In genomic region chr2:160854687-160855086, GRCm38 (mm10) we compare ENCODE assay signal across 13 mouse cellular contexts. TPM values are rescaled to one million over a fixed set of nuclear protein-coding genes. Genes with fewer than 3 reads are reported as not detected.
DNase-seq lines count a peak whose midpoint lies in the region; ATAC-seq lines count a peak whose summit lies in the region.
"Had no signal": no experiment of that assay in that cellular context is flagged by ENCODE, and none has a peak within 500 bp of the region (broad histone marks: within the 10 kb centered on the region; RNA-seq: fewer than 3 reads in every experiment).

No protein-coding gene starts in this region.

- no peaks in the 10 kb centered on the region for H3K27me3 ChIP-seq in midbrain, embryonic 10.5 days (ENCODE audit: low read depth, poor library complexity, severe bottlenecking)
- H3K27me3 ChIP-seq: liver, embryonic 13.5 days; neural tube, embryonic 13.5 days had no signal

- DNase-seq in cerebellum, postnatal 10 days = no peak
- peak; percentile 40 for DNase-seq in cerebellum, adult 11-12 months
- DNase-seq in layer of hippocampus, adult 18-20 months (ENCODE audit: low spot score in 2 of 2) = peak; percentile 73 to 87
- DNase-seq in right cerebral cortex, adult 18-20 months = peak; percentile 74
- no peak for DNase-seq in midbrain, embryonic 10.5 days (ENCODE audit: low spot score)
- no peak for DNase-seq in gastrocnemius, postnatal 10 days
- no peak for DNase-seq in ovary, postnatal 14 days (ENCODE audit: low spot score)
- DNase-seq: liver, embryonic 13.5 days; midbrain, embryonic 14.5 days had no signal

- peak; percentile 61; the same call in 1 of the 2 replicates for ATAC-seq in cerebellum, adult (ENCODE audit: insufficient number of reproducible peaks, low FRiP score, low TSS enrichment)
- ATAC-seq: intestine, postnatal 0 days had no signal

- no peaks in the 10 kb centered on the region for H3K4me1 ChIP-seq in midbrain, embryonic 10.5 days
- H3K4me1 ChIP-seq: heart, embryonic 10.5 days; liver, embryonic 13.5 days; neural tube, embryonic 13.5 days had no signal

- no peaks in the 10 kb centered on the region; the same call in 1 of the 2 replicates for H3K9me3 ChIP-seq in midbrain, embryonic 10.5 days (replicated peaks)
- H3K9me3 ChIP-seq: heart, embryonic 10.5 days; liver, embryonic 13.5 days; neural tube, embryonic 13.5 days had no signal

- no peak overlapping the region for H3K27ac ChIP-seq in midbrain, embryonic 10.5 days (replicated peaks)
- H3K27ac ChIP-seq: heart, embryonic 10.5 days; liver, embryonic 13.5 days; neural tube, embryonic 13.5 days had no signal

- H3K4me3 ChIP-seq in midbrain, embryonic 10.5 days = no peak overlapping the region
- H3K4me3 ChIP-seq: heart, embryonic 10.5 days; liver, embryonic 13.5 days; neural tube, embryonic 13.5 days had no signal

- no peaks in the 10 kb centered on the region for H3K36me3 ChIP-seq in midbrain, embryonic 10.5 days
- H3K36me3 ChIP-seq: heart, embryonic 10.5 days; liver, embryonic 13.5 days; neural tube, embryonic 13.5 days had no signal

RNA-seq across cellular contexts. Expression of gene Zhx3, which starts 18.1 kb away (rescaled TPM):
- 100 to 1,000 TPM in 1 of 2 experiments, 10 to 100 TPM in 1; 99.5 to 101 TPM for total RNA-seq in layer of hippocampus, adult 18-20 months (2021)
- polyA plus RNA-seq in midbrain, embryonic 10.5 days (2016; fragmentation: Nextera tagmentation; extraction: Ambion mirVana) = 5.9 and 8.9 TPM in 2 replicates
- 10 to 100 TPM; 53.3 to 57.6 TPM for total RNA-seq in gastrocnemius, postnatal 10 days (2021)

RNA-seq across cellular contexts. Expression of gene Lpin3, which starts 25.8 kb away (rescaled TPM):
- total RNA-seq in layer of hippocampus, adult 18-20 months (2021) = 1 to 10 TPM in 1 of 2 experiments, under 1 TPM in 1; 0.89 to 1.6 TPM
- polyA plus RNA-seq in midbrain, embryonic 10.5 days (2016; fragmentation: Nextera tagmentation; extraction: Ambion mirVana) = 0.25 and 0.29 TPM in 2 replicates
- 10 to 100 TPM in 1 of 2 experiments, 1 to 10 TPM in 1; 9.7 to 11.3 TPM for total RNA-seq in gastrocnemius, postnatal 10 days (2021)

RNA-seq across cellular contexts. Expression of gene Emilin3, which starts 57.4 kb away (rescaled TPM):
- under 1 TPM; 0.18 to 0.25 TPM for total RNA-seq in layer of hippocampus, adult 18-20 months (2021)
- 4.5 and 6.0 TPM in 2 replicates for polyA plus RNA-seq in midbrain, embryonic 10.5 days (2016; fragmentation: Nextera tagmentation; extraction: Ambion mirVana)
- 1 to 10 TPM; 6.9 to 8.2 TPM for total RNA-seq in gastrocnemius, postnatal 10 days (2021)

Comparison
In these comparisons a context has a peak if more than half of its experiments do, and no peak if none do; other contexts are left out.
1. DNase-seq: peak in cerebellum, adult 11-12 months (single experiment), layer of hippocampus, adult 18-20 months (2 of 2) and right cerebral cortex, adult 18-20 months (single experiment); none in cerebellum, postnatal 10 days (0 of 2), midbrain, embryonic 10.5 days (single experiment), gastrocnemius, postnatal 10 days (single experiment) and ovary, postnatal 14 days (single experiment).
2. RNA of gene Lpin3, which starts 25.8 kb away (total RNA-seq): 9.7 to 11.3 TPM in gastrocnemius, postnatal 10 days; 0.89 to 1.6 TPM in layer of hippocampus, adult 18-20 months; every median in the first group is over 4 times any median in the second.
3. RNA of gene Emilin3, which starts 57.4 kb away (total RNA-seq): 6.9 to 8.2 TPM in gastrocnemius, postnatal 10 days; 0.18 to 0.25 TPM in layer of hippocampus, adult 18-20 months; every median in the first group is over 4 times any median in the second.